ENCODE assay signal across 9 mouse cellular contexts in the genomic region with DNA sequence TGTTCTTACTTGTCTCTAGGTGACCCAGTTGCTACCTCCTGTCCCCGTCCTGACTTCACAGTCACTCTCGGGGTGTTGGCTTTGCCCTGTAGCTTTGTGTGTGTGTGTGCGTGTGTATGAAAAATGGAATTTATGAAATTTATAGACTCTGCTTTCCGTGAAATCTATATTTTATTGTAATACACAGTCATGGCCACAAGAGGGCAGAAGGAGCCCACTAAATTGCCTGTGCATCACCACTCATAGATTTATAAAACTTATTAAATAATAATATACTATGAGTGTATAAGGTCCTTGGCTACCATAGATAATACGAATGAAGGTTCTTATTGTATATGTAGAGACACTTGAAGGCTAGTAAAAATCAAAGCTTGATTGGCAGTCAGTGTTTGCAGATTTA.
A peak's percentile ranks its signal among the peaks of the same experiment; 100 is the strongest.
DNase-seq lines count a peak whose midpoint lies in the region; ATAC-seq and TF ChIP-seq lines count a peak whose summit lies in the region.
"Had no signal": no experiment of that assay in that cellular context is flagged by ENCODE, and none has a peak within 500 bp of the region (broad histone marks: within the 10 kb centered on the region; RNA-seq: fewer than 3 reads in every experiment).

No protein-coding gene starts in this region.

- H3K9ac ChIP-seq in liver, embryonic 14.5 days (replicated peaks): no peak overlapping the region
- H3K9ac ChIP-seq in liver, embryonic 12.5 days: no peak overlapping the region
- H3K9ac ChIP-seq: lung, embryonic 15.5 days had no signal

- intact Hi-C loops in gastrocnemius, adult 2 months (cut with DNase I): no loop called here

- WGBS in liver, embryonic 14.5 days (ENCODE audit: insufficient replicate concordance): 63% methylated on average over 5 of the region's 5 CpGs
- WGBS in liver, embryonic 12.5 days (ENCODE audit: insufficient replicate concordance): 65% methylated on average over 5 of the region's 5 CpGs
- 88% methylated on average over 5 of the region's 5 CpGs for WGBS in olfactory bulb, adult 2 months

- H3K27me3 ChIP-seq in liver, embryonic 14.5 days (ENCODE audit: control insufficient read depth, insufficient read depth, low read length): no peaks in the 10 kb centered on the region
- peaks cover 9% of the 10 kb centered on the region for H3K27me3 ChIP-seq in liver, embryonic 12.5 days (replicated peaks)
- H3K27me3 ChIP-seq in E14TG2a.4 (ENCODE audit: insufficient read depth, low read length): peaks cover 27% of the 10 kb centered on the region
- H3K27me3 ChIP-seq: lung, embryonic 15.5 days had no signal

- TF ChIP-seq EP300 in liver, embryonic 14.5 days (IDR thresholded peaks at IDR 0.05; ENCODE audit: low read depth): no peak

- TF ChIP-seq CTCF in gastrocnemius, adult 2 months (IDR thresholded peaks at IDR 0.05): peak; percentile 67
- peak; percentile 19; the same call in 1 of the 2 replicates for TF ChIP-seq CTCF in liver, embryonic 14.5 days (IDR thresholded peaks at IDR 0.05; ENCODE audit: low read depth)
- peak; percentile 59 for TF ChIP-seq CTCF in E14TG2a.4 (conservative IDR thresholded peaks at IDR 0.05; ENCODE audit: low read length)
- 0 out of 2 replicates have a peak, but pooled peaks have one; percentile 12 for TF ChIP-seq CTCF in olfactory bulb, adult 2 months (IDR thresholded peaks at IDR 0.05; ENCODE audit: insufficient read depth, low read depth, low read length)

- no peaks in the 10 kb centered on the region for H3K9me3 ChIP-seq in liver, embryonic 14.5 days (ENCODE audit: control insufficient read depth, low read length)
- no peaks in the 10 kb centered on the region for H3K9me3 ChIP-seq in liver, embryonic 12.5 days (replicated peaks)
- peaks cover 20% of the 10 kb centered on the region for H3K9me3 ChIP-seq in E14TG2a.4 (ENCODE audit: low read length)
- H3K9me3 ChIP-seq: lung, embryonic 15.5 days had no signal

- ATAC-seq in liver, embryonic 14.5 days (ENCODE audit: insufficient read depth): no peak
- ATAC-seq in liver, embryonic 12.5 days: no peak

- no peak overlapping the region for H3K4me3 ChIP-seq in gastrocnemius, adult 2 months
- H3K4me3 ChIP-seq in liver, embryonic 14.5 days (ENCODE audit: insufficient read depth in 1 of 2, low read depth in 2 of 2, low read length in 2 of 2): no peak overlapping the region
- no peak overlapping the region for H3K4me3 ChIP-seq in liver, embryonic 12.5 days
- H3K4me3 ChIP-seq in E14TG2a.4 (replicated peaks; ENCODE audit: low read length): no peak overlapping the region
- H3K4me3 ChIP-seq in olfactory bulb, adult 2 months (ENCODE audit: insufficient read depth, low read depth, low read length): no peak overlapping the region
- H3K4me3 ChIP-seq: lung, embryonic 15.5 days had no signal

- H3K4me2 ChIP-seq in liver, embryonic 14.5 days (ENCODE audit: low read depth): no peak overlapping the region
- H3K4me2 ChIP-seq in liver, embryonic 12.5 days: no peak overlapping the region
- H3K4me2 ChIP-seq: lung, embryonic 15.5 days had no signal

- no peak for DNase-seq in gastrocnemius, adult 2 months
- no peak for DNase-seq in gastrocnemius, adult 8-10 months (ENCODE audit: low spot score in 2 of 2)
- DNase-seq in liver, embryonic 14.5 days (ENCODE audit: low read depth in 3 of 3, low spot score in 3 of 3): no peak
- DNase-seq in layer of hippocampus, adult 8-10 months (ENCODE audit: low spot score in 2 of 2): no peak
- DNase-seq: thymus, adult 18-20 months had no signal

- H3K36me3 ChIP-seq in liver, embryonic 14.5 days (replicated peaks; ENCODE audit: control insufficient read depth, insufficient read depth, low read depth): no peaks in the 10 kb centered on the region
- H3K36me3 ChIP-seq in liver, embryonic 12.5 days: no peaks in the 10 kb centered on the region
- no peaks in the 10 kb centered on the region for H3K36me3 ChIP-seq in E14TG2a.4 (ENCODE audit: insufficient read depth, low read length)
- H3K36me3 ChIP-seq: lung, embryonic 15.5 days had no signal

- no peak for TF ChIP-seq POLR2A in olfactory bulb, adult 2 months (IDR thresholded peaks at IDR 0.05; ENCODE audit: insufficient read depth, low read depth, low read length)

- H3K27ac ChIP-seq in gastrocnemius, adult 2 months: no peak overlapping the region
- no peak overlapping the region for H3K27ac ChIP-seq in liver, embryonic 14.5 days
- H3K27ac ChIP-seq in liver, embryonic 12.5 days: no peak overlapping the region
- no peak overlapping the region for H3K27ac ChIP-seq in olfactory bulb, adult 2 months (ENCODE audit: insufficient read depth, low read depth, low read length)
- H3K27ac ChIP-seq: lung, embryonic 15.5 days had no signal

- H3K4me1 ChIP-seq in liver, embryonic 14.5 days (replicated peaks; ENCODE audit: control insufficient read depth in 2 of 2, insufficient read depth in 2 of 2, low read length in 1 of 2): no peaks in the 10 kb centered on the region
- H3K4me1 ChIP-seq in liver, embryonic 12.5 days: no peaks in the 10 kb centered on the region
- H3K4me1 ChIP-seq in E14TG2a.4 (replicated peaks; ENCODE audit: low read depth, low read length): peaks cover 14% of the 10 kb centered on the region
- peaks cover 19% of the 10 kb centered on the region for H3K4me1 ChIP-seq in olfactory bulb, adult 2 months (ENCODE audit: control insufficient read depth, insufficient read depth, low read length)
- H3K4me1 ChIP-seq: lung, embryonic 15.5 days had no signal

Comparison
In these comparisons a context has a peak if more than half of its experiments do, and no peak if none do; other contexts are left out.
1. CTCF ChIP-seq: peak in every context shown above with its lines; median percentile 67 in gastrocnemius, adult 2 months; 59 in E14TG2a.4; 19 in liver, embryonic 14.5 days; 12 in olfactory bulb, adult 2 months.